Mouse (Mus musculus) ovary, postnatal 36 days (tissue): ENCODE results near the gene Magi3.

Experiments
- DNase-seq: peaks from one replicate; pipeline ENCODE4 v3.0.0; 2022; ENCODE audit warnings: low spot score, mixed read lengths

Magi3 gene

DNA sequence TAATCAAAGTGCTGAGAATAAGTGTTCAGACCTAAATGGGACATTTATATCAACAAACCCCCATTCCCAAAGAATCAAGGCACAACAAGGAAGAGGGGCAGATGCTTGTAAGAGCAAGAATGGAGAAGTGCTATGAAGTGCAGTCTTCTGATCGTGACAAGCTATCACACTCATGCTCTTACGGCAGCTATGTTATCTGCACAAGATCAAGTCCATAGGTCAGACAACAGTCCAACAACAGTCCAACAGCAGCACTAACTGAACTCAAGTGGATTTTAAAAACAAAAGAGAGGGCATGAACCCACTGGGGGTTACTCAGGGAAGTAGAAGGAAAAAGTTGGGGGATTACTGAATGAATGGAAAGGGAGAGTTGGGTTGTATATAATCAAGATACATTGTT lies 30.4 kb downstream of the Magi3 start:
- DNase-seq, result no peak

GRCm38 (mm10) chr3:104189234-104189633 lies 30.9 kb downstream of the Magi3 start:
- no peak for DNase-seq

- DNase-seq, result no peak
These were observed 35.9 kb downstream of the Magi3 start for GRCm38 (mm10) chr3:104184270-104184669.

- DNase-seq, result no peak
These were observed 36.5 kb downstream of the Magi3 start for GRCm38 (mm10) chr3:104183656-104184055.

DNA sequence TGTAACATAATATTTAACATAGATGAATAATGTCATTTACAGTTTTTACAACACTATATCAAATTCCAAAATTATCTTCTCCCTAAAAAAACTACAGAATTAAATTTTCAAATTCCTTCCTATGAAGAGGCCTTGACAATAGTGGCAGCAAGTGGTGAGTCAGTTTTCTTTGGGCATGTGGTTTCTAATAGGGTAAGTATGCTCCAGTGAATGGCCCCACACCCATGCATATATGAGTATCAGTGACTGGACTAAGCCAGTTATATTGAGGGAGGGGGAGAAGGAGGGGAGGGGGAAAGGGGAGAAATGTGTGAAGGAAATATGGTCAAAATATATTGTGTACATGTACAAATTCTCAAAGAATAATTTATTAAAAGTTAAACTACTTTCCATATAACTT lies 37.5 kb downstream of the Magi3 start:
- DNase-seq, result no peak

DNA sequence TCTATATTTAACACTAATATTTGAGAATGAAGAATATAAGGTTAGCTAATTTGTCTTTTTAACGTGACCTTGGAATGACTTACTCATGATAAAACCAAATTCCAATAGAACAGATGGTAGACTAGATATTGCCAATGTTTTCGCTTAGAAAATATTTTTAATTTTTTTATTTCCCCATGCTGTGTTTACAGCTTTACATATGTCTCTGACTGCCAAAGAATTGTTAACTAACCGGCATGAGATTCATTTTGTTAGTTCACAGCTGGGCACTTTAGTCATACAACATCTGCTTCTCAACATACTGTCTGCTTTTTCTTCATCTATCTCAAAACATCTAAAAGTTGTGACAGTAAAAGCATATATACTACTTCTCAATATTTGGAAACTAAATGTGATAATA lies 58.8 kb downstream of the Magi3 start:
- DNase-seq, result no peak

DNA sequence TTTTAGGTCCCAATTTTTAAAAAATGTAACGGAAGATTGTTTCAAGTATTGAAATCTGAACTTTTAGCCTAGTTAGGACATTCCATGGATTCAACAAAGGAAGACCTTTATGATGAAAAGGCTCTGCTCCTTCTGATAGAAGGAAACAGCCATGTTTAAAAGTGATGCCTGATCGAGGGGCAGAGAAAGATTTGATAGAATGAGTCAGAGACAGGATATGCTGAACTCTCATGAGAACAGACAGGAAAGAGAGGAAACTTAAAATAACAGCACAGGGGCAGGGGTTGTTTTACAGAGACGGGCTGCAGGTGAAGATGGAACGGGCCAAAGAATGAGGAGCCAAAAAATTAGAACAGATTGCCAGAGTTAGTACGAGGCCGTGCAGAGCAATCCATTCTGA lies 59.6 kb downstream of the Magi3 start:
- no peak for DNase-seq

- DNase-seq, result no peak
These were observed 70.0 kb downstream of the Magi3 start for GRCm38 (mm10) chr3:104150146-104150545.

DNA sequence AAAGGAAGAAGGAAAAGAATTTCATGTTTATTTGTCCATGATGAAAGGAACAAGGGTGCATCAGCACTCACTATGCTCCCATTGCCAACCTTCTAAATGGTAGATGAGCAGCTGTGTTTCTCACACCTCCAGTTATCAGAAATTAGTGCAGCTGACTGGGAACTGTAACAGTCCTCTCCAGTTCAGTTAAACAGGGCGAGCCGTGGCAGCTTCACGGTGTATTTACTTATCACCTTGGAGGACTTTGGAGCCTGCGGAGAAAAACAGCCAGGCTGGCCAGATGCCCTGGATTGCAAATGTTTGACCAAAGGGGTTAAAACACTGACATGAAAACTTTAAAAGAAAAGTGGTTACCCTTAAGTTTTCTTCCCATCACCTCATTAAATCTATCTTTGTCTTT lies 77.8 kb downstream of the Magi3 start:
- DNase-seq, result no peak

- DNase-seq, result no peak
These were observed 81.2 kb downstream of the Magi3 start for GRCm38 (mm10) chr3:104138953-104139450.

DNA sequence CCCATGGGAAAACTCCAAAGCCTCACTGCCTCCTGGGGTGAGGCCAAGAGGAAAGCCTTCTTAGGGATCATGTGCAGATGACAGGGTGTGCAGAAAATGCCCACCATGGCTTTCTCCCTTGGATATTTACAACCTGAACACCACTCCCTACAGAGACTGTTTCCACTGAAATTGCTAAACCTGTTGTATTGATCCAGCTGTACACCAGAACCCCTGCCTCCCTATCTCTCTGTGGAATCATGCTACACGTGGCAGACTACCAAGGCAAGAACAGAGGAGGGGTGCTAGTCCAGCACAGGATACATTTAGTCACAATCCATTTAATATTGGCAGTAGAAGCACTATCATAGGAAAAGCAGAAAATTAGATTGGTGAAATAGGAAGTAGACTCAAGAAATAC lies 94.5 kb downstream of the Magi3 start:
- no peak for DNase-seq

- no peak for DNase-seq
These were observed 96.3 kb downstream of the Magi3 start for GRCm38 (mm10) chr3:104123846-104124245.

GRCm38 (mm10) chr3:104109478-104109877 lies 110.7 kb downstream of the Magi3 start:
- no peak for DNase-seq

DNA sequence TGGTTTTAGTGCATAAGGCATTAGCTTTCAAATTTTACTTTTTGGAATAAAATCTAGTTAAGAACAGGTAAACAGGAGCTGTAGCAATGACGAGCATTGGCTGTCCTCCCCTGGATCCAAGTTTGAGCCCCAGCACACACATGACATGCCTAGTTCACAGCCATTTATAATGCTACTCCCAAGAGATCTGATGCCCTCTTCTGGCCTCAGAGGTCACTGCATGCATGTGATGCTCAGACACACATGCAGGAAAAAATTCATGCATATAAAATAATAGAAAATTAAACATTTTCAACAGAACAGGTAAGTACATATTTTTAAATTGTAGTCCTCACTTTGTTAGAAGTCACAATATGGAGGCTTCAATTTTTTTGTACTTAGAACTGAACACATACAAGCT lies 115.2 kb downstream of the Magi3 start:
- DNase-seq, result peak; percentile 22

DNA sequence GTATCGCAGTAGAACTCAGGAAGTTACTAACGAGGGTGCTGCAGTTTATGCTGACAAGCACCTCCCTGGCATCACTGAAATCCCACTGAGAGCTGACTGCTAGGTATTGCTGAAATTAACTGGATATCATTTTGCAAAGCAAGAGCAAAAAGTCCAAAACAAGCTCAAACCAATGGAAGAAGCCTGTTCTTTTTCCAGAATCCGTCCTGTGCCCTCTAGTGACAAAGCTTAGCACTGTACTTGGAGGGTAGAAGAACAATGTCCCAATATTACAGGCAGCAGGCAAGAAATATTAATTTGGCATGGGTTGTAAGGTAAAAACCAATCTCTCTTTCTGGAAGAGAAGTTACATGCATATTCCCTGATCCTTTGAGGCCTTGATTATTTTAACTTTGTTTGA lies 118.5 kb downstream of the Magi3 start:
- no peak for DNase-seq

DNA sequence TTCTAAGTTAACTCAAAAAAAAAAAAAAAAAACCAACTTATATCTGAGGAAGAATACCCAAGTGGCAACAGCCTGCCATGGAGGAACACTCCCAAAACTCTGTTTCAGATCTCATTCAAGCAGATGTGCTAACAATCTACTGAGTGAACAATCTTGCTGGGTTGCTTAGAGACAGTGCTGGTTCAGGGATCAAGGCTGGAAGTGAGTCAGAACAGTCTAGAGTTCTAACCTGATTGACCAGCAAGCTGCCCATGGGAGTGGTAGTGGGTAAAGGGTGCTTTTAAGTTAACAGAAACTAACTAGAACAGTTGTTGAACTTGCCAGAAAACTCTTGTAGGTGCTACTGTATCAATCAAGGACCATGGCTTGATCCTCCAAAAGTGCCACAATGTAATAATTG lies 118.9 kb downstream of the Magi3 start:
- DNase-seq, result no peak

DNA sequence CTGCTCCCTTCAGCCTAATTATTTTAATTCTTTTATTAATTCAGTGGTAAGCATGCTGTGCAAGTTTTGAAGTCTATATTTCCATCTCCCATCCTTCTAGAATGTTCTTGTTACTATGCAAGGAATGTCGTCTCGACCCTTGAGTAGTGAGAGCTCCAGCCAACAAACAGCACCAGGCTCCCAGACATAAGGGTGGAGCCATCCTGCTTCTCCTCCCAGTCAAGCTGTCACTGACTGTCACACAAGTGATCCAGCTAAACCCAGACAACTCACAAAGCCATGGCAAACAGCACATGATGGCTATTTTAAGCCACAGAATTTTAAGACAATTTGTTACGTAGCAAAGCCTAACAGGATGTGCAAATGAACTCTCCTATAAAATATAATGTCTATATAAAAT lies 124.2 kb downstream of the Magi3 start:
- no peak for DNase-seq

- DNase-seq, result no peak
These were observed 125.5 kb downstream of the Magi3 start for GRCm38 (mm10) chr3:104094646-104095045.

DNA sequence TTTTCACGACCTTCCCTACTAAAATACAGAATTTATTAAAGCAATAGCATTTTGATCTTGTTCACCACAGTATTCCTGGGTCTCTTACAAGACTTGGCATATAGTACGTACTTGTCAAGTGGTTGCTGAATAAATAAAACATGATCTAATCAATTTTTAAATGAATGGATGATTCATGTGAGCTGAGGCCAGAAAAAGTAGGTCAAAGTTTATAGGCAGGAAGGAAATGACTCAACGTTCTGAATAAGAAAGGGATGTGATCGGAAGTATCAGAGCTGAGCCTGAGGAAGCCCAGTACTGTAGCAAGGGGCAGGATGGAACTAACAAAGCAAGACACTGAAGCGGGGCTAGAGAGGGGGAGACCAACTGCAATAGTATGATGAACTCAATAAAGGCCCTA lies 127.4 kb downstream of the Magi3 start:
- no peak for DNase-seq

DNA sequence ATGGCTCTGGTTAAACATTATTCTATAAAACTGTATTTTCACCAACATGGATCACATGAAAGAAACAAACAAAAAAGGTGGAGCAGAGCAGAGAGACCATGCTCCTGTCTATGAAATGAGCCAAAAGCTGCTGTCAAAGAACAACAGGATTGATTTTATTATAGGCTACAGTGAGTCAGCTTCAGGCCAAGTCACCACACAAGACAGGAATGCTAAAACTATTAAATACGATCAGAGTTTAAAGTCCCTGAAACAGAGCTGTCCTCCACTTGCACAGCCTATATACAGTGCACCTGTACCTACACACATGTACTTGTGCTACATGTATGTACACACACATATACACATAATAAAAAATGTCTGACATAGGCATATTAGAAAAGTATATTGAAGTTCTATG lies 138.1 kb downstream of the Magi3 start:
- DNase-seq, result no peak

DNA sequence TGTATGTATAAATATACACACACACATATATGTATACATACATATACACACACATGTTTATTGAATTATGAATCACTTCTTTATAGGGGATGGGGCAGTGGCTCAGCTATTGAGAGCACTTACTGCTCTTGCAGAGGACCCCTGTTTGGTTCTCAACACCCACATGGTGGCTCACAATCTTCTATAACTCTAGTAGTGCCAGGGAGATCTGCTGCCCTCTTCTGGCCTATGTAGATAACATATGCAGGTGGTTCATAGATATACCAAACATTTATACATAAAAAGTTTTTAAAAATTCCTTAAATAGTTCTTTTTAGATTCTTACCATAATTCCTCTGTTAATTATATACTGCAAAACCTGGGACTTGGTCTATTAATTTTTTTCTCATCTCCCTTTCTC lies 141.4 kb downstream of the Magi3 start:
- no peak for DNase-seq

DNA sequence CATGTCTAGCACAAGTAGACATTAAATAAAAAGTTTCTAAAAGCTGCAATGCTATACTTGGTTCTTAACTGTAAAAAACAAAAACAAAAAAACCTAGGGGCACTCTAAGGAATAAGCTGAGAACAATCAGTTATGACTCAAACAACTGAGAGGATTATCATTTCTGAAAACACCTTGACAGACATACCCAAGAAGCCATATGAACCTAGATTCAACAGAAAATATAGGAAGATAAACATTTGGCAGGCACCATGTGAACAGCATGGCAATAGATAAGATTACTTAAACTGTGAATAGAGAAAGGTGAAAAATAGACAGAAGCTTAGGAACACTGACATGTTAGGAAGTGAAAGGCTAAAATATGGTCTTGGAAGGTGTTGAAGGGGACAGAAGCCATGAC lies 150.8 kb downstream of the Magi3 start:
- no peak for DNase-seq

DNA sequence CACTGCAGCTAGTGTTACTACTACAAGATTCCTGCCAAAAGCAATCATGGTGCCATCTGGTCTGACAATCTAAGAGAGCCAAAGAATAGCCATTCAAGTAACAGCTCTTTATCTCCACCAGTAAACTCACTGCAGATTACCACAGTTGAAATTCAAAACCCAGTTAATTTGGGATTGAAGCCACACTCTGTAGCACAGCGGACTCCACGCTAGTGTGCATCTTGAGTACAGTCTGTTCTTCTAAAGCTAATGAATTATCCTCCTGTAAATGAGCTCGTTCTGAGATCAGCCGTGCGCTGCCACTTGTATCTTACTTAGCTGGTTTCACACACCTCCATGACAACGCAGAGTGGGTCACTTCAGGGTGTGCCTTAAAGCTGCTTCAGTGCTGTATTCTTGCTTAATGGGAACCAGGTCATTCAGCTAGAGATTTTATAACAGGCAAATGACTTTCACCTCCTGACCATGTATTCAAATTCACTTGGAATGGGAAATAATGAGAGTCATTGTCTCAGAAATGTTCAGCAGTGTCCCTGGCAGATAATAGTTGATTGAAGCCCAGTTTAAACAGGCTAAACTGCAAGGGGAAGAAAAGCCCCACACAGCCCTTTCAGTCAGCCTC lies 161.1 kb downstream of the Magi3 start:
- no peak for DNase-seq

DNA sequence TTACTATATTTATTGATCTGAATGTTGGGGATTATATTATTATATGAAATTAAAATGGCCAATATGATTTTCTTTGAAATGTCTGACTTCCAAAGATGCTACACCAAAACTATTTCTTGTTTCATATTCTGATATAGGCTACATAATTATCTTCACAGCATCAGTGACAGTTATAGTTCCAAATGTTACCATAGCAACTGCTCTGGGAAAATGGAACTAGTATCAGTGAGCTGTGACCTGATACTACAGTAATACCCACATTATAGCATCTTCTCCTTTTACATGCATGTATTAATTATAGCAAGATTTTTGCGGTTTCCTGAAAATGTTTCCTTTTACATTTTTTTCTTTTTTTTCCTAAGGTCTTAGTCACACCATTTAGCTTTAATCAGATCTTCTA lies 187.4 kb downstream of the Magi3 start:
- DNase-seq, result no peak

GRCm38 (mm10) chr3:104032086-104032485 lies 188.1 kb downstream of the Magi3 start:
- no peak for DNase-seq
